Mouse (Mus musculus): ENCODE measurements around the gene Sectm1a. TPM values are rescaled to one million over a fixed set of nuclear protein-coding genes. Genes with fewer than 3 reads are reported as not detected.
A peak's percentile ranks its signal among the peaks of the same experiment; 100 is the strongest.
"Not testable (repeated sequence)": the region's sequence is repeated elsewhere in the genome, so short reads cannot be mapped to it uniquely, and the experiment has no call there.

Sectm1a gene
- not detected for polyA plus RNA-seq (2017; shearing (Covaris generic))

DNA sequence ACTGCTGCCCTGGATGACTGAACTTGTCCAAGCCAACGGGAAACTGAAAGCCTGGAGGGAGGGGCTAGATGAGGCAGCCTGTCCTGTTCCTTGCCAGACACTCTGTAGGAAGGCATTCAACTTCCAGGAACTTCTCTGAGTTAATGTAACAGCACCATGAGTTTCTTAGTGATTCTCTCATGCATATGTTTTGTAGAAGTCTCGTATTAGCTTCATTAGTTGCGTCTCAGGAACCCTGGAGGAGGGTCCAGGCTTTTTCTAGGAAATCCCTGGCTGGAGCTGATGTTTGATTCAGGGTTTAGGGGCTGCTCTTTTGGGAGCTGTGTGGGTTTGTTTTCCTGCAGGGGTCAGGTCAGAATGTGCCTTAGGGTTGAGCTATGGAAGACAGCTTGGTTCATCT is at the start of gene Sectm1a:
TSS of gene Sectm1a (minus strand) at position 101 of the 400 bp plus-strand sequence.
- no peak for ATAC-seq

DNA sequence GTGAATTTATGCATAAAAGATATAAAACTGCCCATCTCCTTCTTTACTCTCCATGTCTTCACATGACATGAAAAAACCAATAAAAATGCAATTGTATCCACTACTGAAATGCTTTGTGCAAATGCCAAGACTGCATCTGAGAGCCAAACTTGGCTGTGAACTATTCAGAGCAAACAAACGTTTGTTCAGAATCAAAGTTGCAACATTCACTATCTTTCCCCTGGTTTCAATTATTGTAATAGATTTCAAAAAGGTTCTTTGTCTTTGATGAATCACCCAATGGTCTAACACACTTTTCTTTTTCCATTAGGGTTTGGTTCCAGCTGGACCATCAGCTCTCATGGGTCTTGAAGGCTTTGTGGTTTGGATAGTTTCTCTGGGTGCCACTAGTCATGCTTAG is 48.6 kb upstream of the Sectm1a start:
- ATAC-seq, result no peak

DNA sequence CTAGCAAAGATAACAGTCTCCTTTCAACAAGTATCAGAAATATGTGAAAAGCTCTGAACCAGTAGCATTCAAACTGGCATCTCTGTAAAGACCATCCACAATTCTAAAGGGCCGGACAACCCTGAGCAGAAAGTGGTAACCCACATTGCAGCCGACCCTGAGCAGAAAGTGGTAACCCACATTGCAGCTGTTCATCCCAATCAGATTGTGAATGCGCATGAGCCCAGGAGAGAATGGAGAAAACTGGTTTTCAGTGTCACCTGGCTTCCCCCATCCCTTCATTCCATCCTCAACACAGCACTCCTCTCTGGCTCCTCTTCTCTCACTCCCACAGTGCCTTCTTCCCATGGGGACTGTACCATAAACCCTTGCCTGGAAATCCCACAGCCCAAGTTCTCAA is 46.4 kb upstream of the Sectm1a start:
- no peak for ATAC-seq

DNA sequence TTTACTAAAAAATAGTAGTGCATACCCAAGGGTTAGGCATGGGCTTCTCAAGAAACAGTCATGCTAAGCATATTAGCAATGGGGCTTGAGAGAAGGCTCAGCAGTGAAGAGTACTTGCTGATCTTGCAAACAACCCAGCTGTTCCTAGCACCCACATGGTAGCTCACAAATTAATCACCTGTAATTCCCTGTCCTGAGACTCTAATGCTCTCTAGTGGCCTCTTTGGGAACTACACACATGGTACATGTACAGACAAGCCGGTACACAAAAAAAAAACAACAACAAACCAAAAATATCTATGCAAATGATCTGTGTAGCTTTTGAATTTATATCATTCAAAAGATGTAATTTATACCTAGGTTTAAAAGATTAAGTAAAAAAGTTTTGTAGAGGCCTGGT is 45.4 kb upstream of the Sectm1a start:
- no peak for ATAC-seq

DNA sequence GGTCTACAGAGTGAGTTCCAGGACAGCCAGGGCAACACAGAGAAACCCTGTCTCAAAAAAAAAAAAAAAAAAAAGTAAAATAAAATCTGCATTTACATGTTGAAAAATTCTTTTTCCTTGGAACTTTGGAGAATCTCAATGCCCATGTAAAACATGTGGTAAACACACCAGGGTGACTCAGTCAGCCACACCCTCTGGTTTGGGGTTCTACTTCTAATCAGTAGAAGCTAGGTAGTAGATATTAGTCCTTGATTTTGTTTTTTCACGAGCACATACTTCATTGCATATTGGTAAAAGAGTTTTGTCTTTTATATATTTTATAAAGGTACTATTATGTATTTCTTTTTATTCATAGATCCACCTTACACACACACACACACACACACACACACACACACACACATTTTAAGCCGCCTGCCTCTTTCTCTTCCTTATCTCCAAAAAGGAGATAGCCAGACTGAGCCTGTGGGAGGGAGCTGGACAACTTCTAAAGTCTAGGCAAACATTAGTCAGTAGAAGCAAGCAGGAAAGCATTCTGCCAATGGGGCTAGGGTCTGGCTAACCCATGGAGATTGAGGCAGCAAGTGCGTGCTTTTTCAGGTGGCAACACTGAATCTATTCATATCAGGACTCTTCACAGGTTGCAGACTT is 44.6 kb upstream of the Sectm1a start:
- ATAC-seq, result no peak

DNA sequence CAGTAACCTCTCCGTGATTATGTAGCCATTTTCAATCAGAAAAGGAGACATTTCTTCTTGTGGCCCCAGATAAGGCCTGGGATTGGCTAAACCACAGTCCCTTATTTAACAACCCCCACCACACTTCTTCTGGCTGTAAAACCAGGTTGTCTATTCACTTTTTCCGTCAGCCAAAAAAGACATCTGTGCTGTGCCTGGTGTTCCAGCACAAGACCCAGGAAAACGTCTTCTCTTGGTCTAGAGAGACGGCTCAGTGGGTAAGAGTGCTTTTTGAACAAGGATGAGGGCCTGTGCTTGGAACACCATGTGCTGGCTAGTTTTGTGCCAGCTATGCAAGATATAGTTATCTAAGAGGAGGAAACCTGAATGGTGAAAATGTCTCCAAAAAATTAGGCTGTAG is 42.4 kb upstream of the Sectm1a start:
- ATAC-seq, result no peak

DNA sequence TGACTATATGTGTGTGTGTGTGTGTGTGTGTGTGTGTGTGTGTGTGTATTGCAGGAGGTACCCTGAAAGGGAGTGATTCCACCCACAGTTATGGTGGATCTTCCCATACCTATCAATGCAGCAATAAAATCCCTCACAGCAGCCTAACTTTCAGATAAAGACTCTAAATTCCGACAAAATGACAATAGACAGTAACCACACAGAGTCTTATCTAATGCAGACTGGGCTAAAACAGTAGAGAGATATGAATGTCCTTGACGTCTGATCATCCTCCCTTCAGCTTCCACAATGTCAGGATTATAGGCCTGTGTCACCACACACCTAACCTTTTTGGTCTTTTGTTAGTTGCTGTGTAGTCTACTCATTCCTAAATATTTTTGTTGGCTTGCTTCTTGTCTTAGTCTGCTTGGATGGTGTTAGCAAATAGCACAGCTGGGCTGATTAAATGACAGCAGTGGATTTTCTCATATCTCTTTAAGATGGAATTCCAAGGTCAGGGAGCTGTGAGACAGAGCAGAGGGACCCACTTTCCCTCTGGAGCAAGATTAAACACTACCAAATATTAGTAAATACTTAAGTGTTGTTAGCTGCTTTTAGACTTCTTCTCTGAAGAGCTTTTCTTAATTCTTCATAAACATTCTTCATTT is 41.1 kb upstream of the Sectm1a start:
- no peak for ATAC-seq

DNA sequence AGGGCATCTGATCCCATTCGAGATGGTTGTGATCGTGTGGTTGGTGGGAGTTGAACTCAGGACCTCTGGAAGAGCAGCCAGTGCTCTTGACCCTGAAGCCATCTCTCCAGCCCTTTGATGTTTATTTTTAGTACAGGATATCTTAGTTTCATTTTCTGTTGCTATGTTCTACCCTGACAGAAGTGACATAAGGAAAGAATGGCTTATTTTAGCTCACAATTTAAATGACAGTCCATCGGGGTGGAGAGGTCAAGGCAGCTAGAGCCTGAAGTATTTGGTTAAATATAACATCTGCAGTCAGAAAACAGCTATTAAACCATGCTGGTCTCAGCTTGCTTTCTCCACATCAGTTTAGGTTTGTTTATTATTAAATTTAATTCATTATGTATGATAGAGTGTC is 40.1 kb upstream of the Sectm1a start:
- ATAC-seq, result no peak

DNA sequence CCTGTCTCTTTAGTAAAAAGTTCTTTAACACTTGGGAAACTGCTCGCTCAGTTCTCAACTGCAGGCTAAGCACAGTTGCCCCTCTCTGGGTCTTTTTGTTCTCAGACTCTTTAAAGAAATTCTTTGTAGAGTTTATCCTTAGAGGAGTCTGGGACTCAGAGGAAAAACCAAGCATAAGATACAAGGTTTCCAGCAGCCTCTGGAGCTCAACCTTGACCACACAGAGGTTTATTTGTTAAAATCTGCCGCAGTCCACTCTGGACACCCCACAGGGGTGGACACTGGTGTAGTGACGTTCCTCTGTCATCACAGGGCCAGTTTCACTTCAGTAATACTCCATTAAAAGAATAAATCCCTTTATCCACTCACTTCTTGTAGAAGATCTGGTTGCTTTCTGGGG is 37.6 kb upstream of the Sectm1a start, which contains the start of gene Tex19.2:
TSS of gene Tex19.2 (minus strand) at position 101 of the 400 bp plus-strand sequence.
- ATAC-seq, result no peak

DNA sequence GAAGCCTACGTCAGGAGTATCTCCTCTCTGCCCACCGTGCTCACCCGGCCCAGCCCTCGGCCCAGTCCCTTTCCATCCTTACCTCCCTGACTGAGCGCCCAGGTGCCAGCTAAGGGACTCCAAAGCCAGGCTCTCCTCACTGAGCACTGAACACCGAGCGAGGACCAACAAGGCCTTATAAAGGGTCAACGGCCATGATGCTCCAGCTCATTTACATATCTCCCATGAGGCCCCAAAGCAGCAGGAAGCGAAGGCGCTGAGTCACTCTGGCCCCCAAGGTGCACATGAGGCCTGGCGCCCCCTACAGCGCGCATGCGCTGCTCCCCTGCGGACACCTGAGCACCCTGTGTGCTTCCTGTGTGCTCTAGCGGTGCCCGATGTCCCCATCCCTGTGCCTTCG is 37.1 kb upstream of the Sectm1a start:
- no peak for ATAC-seq

DNA sequence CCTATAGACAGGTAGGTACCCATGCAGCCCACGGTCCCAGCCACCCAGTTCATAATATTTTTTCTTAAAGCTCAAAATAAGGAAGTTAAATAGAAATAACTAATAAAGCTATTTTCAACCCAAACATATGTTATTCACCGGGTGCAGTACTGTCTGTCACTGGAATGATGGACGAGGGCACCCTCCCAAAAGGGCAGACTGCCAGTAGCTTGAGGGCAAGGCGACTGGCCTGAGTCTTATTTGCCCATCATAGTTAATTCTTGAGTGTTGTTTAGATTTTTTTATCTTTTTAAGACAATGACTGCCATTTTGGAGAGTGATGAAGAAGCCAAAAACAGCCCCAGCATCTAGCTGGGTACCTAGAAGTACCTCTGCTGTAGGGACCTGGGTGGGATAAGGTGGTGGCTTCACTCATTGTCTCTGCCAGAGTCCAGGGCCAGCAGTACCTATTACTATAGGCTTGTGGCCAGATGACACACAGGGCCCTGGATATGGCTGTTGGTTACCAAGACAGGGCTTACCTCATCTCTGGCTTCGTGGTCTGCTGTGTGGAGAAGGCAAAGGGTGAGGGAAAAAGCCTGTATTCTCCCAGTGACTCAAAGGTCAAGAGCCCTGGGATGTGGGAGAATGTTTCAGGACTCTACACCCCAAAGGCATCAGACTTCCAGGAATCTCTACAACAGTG is 31.2 kb upstream of the Sectm1a start:
- no peak for ATAC-seq

DNA sequence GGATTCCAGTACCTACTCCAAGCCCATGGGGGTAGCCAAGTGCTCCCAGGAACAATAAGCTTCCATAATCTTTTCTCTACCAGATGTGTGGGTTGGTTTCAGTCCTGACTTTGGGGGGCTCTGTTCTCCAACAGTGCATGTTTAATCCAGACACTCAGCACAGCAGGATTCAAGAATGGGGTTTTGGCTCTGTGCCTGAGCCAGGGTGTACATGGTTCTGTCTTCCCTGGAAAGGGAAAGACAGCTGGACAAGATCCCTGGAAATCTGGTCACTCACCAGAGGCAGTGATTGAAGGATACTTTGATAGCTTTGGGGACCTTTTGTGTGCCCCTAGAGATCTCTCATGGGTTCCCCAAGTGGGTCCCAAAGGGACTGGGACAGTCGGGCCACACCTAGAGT is 30.6 kb upstream of the Sectm1a start:
- no peak for ATAC-seq

DNA sequence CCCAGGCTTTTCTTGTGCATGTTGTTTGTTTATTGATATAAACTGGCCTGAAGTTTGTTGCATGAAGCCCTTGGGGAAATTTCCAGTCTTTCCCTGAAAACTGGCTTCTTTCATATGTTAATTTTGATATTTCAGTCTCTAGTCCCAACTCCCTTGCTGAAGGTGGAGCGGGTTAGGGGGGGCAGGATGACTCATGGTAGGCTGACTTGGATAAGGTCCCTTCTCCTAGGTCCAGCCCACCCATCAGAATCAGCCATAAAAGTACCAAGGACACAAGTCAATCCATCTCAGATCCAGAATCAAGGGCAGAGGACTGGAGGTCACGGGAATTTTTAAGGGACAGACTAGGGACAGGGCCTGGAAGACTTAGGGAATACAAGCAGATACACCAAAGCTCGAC is 30.0 kb upstream of the Sectm1a start:
- no peak for ATAC-seq

DNA sequence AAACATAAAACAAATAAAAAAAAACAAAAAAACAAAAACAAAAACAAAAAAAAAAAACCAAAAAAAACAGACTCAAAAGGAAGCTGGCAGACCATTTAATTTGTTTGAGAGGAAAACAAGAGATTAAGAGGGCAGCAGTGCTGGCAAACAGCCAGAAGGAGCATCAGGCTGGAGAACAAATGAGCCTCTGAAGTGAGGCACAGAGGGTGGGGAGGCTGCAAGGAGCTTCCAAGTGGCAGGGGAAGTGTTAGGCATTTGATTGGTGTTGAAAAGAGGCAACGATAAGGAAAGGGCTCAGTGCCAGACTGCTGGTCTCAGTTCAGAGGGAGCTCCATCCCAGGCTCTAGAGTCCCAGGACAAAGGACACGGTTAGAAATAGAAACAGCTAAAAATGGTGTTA is 29.0 kb upstream of the Sectm1a start:
- no peak for ATAC-seq

DNA sequence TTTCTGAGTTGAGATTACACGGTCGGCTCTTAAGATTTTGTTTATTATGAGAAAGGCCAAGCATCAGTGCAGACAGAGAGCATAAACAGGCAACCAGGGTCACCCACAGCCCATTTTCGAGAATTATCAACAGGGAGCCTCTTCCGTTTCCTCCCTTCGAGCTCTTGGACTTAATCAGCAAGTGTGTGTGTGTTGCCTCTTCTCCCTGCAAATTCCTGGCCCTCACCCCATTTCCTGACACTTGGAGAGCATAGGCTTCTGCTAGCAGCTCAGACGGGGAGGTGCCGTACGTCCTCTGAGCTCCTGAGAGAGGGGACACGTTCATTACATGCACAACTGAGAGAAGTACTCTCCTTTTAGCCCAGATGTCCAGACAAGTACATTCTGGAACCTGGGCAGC is 27.0 kb upstream of the Sectm1a start:
- no peak for ATAC-seq

DNA sequence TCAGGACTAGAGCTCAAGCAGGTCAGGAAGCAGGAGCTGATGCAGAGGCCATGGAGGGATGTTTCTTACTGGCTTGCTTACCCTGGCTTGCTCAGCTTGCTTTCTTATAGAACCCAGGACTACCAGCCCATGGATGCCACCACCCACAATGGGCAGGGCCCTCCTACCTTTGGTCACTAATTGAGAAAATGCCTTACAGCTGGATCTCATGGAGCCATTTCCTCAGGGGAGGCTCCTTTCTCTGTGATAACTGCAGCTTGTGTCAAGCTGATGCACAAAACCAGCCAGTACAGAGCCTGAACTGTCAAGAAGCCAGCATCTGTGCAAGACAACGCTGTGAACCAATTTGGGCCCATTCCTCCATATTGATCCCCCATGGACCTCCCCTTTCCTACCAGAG is 26.2 kb upstream of the Sectm1a start:
- not testable (repeated sequence) for ATAC-seq

DNA sequence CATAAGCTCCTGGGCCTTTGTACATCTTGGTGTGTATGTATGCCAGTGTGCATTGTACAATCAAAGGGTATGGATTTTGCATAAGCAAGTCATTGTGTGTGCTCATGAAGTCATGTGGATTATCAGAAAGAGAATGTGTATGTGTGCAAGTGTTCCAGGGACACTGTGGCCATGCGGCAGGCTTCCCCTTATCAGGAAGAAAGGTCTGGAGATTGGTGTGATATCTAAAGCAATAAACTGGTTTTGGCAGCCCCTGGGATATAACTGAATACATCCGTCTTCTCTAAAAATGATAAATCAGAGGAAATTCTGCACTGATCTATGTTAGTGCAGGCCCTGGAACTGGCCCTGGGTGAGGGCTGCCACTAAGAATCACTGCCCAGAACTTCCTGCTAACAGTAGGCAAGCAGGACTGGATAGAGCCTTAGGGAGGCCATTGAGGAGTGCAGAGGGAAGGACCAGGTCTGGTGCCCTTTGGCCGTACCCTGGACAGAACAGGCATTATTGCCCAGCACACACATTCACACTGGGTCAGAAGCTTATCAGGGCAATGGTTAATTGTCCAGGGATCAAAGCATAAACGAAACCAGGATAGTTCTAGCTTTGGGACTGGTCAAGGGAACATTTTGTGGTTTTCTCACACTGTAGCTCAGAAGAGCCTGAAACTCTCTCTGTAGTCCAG is 20.2 kb upstream of the Sectm1a start:
- ATAC-seq, result no peak

DNA sequence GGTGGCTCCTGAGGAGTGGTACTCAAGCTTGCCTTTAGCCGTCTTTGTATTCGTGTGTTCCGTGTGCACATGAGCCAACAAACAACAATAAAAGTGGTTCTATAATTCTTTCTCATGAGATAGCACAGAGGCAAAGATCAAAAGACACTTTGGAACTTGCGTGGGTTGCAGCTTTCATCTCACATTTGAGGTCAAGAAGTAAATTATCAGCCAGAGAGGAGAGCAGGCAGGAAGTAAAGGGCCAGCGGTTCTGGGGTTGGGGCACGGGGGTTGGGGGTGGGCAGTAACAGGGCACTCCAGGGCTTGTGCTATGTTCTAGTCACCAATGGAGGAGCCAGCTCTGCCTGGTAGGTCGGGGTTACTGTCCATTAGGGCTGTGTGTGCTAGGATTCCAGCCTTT is 19.7 kb upstream of the Sectm1a start:
- peak; percentile 68 for ATAC-seq

DNA sequence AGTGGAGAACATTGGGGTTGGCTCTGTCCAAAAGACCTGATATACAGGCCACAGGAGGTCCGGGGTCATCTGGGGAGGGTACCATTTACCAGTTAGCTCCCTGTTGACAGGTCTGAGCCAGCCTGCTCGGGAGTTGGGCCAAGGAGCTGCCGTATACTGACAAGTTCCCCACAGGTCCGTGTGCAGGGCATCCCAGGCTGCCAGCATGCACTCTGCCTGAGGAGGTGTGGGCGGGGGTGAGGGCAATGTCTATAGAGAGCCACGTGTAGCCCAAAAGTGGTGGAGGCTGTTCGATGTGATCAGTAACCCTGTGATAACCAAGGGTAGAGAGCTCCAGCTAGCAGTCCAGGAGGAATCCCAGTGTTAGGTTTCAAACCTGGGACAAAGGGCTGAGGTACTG is 18.7 kb upstream of the Sectm1a start:
- no peak for ATAC-seq

DNA sequence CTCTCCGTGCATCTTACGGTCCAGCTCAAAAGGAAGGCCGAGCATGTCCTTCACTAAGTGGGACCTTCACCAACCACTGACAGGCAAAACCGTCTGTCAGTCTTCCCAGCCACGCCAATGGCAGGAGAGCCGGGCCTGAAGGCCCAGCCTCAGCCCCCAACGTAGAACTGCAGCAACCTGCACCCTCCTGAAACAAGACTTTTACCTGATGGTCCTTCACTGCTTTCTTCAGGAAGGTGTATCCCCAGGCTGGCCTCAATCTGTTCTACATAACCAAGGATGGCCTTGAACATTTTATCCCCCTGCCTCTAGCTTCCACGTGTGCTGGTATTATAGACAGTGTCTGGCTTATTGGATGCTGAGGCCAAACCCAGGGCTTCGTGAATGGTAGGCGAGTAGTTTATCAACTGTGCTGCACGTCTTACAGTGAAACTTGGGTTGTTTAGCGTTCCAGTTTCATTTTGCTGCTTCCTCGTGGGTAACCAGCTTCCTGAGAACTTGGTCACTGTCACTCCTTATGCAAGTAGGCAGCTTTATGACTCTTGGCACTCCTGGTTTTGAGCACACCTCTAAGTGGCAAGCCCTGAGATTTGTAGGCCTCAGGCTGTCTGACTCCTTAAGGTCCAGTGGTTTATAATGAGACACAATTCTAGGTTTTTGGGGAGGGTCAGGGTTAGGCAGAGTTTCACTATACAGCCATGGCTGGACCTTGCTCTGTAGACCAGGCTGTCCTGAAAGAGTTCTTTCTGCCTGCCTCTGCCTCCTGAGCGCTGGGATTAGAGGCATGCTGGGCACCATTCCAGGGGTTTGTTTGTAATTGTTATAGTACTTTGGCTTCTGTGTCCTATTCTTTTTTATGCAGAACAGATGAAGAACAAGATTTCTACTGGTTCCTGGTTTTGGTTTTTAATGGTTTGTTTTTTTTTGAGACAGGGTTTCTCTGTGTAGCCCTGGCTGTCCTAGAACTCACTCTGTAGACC is 11.9 kb upstream of the Sectm1a start:
- no peak for ATAC-seq

DNA sequence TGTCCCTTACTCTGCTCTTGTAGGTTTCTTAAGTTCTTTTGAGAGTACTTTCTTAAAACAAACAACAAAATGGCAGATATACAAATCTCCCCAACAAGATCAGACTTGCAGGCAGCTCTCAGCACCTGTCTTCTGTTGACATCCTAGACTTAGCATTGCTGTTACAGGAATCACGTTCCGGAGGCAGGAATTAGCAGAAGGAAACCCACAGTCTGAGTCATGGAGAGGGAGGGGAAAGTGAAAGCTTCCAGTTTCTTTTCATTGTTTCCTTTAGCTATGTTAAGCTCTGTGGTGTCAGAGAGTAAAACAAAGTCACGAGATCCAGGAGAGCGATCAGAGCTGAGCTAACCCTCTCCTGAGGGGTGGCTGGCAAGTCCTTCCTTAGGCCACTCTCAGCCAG is 9.9 kb upstream of the Sectm1a start:
- ATAC-seq, result no peak
